Mouse (Mus musculus) CH12.LX (cell line): ENCODE data around the gene Ttll4.

ENCODE experiments used
- CHD2 ChIP-seq: IDR thresholded peaks from 2 replicates; pipeline ENCODE4 v1.6.1; 2011; ENCODE audit warnings: low read length, improper control_type of control experiment
- CTCF ChIP-seq, 2 experiments: IDR thresholded peaks in 1 of 2; conservative IDR thresholded peaks in 1 of 2; 2 replicates each; pipeline ENCODE4 v1.5.1; 2011 to 2012; ENCODE audit warnings: low read depth in 2 of 2, low read length in 2 of 2, improper control_type of control experiment in 1 of 2, inconsistent platforms in 1 of 2, mild to moderate bottlenecking in 1 of 2, moderate library complexity in 1 of 2
- EP300 ChIP-seq: IDR thresholded peaks from 2 replicates; pipeline ENCODE4 v1.6.1; 2011; ENCODE audit warnings: low read length, improper control_type of control experiment
- MYC ChIP-seq: IDR thresholded peaks from 2 replicates; pipeline ENCODE4 v1.6.1; 2011; ENCODE audit warnings: low read depth, mild to moderate bottlenecking, improper control_type of control experiment, low read length
- NELFE ChIP-seq: IDR thresholded peaks from 2 replicates; pipeline ENCODE4 v1.6.1; 2011; ENCODE audit warnings: low read depth, low read length, improper control_type of control experiment
- POLR2A ChIP-seq: IDR thresholded peaks from 2 replicates; pipeline ENCODE4 v1.6.1; 2011; ENCODE audit warnings: low read depth, mild to moderate bottlenecking, improper control_type of control experiment, low read length
- SMC3 ChIP-seq: IDR thresholded peaks from 2 replicates; pipeline ENCODE4 v1.6.1; 2011; ENCODE audit warnings: low read depth, low read length, improper control_type of control experiment
- UBTF ChIP-seq: IDR thresholded peaks from 2 replicates; pipeline ENCODE4 v1.6.1; 2012; ENCODE audit warnings: low read depth, mild to moderate bottlenecking, inconsistent platforms, low read length, improper control_type of control experiment, moderate library complexity
- ZNF384 ChIP-seq: IDR thresholded peaks from 2 replicates; pipeline ENCODE4 v1.6.1; 2012; ENCODE audit warnings: low read depth, low read length, improper control_type of control experiment, inconsistent platforms

- TF ChIP-seq CTCF (conservative IDR thresholded peaks at IDR 0.05 in 1 of 2, IDR thresholded peaks at IDR 0.05 in 1 of 2; ENCODE audit: low read depth in 2 of 2, low read length in 2 of 2) (no peak), POLR2A (no peak), EP300 (no peak), NELFE (no peak), SMC3 (no peak), CHD2 (no peak), UBTF (no peak), MYC (no peak), ZNF384 (no peak)
Observed at GRCm38 (mm10) chr1:74714967-74715366, 53.4 kb downstream of the Ttll4 start.
